Mouse (Mus musculus): ENCODE results near the gene Itprip. TPM values are rescaled to one million over a fixed set of nuclear protein-coding genes. Genes with fewer than 3 reads are reported as not detected.

Itprip gene
- 10 to 100 TPM; 21.6 TPM for total RNA-seq (2021)

DNA sequence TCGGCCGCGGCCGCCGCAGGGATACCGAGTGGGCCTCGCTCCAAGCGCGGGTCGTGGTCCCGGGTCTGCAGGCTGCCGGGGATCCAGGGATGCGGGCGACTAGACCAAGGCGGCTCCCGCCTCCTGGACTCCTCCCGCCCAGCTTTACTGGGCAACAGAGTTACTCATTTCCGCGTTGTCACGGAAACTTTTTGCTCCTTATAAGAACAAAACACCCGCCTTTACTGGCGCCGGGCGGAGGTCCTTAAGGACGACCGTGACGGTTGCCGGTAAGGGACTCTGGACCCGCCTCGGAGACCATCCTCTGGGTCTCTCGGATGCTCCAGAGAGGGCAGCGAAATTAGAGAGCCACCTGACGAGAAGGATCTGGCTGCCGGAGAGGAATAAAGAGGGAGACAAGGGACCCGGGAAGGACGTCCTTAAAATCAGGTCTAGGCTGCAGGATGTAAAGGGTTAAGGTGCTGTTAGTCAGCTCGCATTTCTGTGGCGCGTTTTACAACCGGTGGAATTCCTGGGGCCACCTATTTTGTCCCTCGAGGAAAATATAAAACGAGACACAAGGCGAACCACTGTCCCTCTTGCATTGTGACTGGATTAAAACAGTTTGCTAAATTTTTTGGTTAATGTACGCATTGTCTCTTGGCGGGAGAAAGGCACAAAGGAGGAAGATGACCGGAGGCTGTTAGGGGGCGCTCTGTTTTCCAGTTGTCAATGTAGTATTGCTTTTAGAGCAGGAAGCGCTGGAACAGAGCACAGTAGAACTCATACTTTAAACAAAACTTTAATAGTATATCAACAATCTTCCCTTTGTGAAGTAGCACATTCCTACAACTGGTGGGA lies at the start of gene Itprip, which contains the start of gene Cfap43:
Itprip (minus strand) TSS at position 174 of the 840 bp plus-strand sequence.
Cfap43 (minus strand) TSS at position 162 of the 840 bp plus-strand sequence.
- DNase-seq: peak; percentile 84

GRCm38 (mm10) chr19:47958181-47958580 lies 39.1 kb upstream of the Itprip start:
- no peak for DNase-seq

GRCm38 (mm10) chr19:47953169-47953568 lies 34.1 kb upstream of the Itprip start:
- no peak for DNase-seq

- no peak for DNase-seq
Measured at GRCm38 (mm10) chr19:47950946-47951345, 31.8 kb upstream of the Itprip start.

- DNase-seq: peak; percentile 14
Measured at GRCm38 (mm10) chr19:47946821-47947465, 27.8 kb upstream of the Itprip start.

DNA sequence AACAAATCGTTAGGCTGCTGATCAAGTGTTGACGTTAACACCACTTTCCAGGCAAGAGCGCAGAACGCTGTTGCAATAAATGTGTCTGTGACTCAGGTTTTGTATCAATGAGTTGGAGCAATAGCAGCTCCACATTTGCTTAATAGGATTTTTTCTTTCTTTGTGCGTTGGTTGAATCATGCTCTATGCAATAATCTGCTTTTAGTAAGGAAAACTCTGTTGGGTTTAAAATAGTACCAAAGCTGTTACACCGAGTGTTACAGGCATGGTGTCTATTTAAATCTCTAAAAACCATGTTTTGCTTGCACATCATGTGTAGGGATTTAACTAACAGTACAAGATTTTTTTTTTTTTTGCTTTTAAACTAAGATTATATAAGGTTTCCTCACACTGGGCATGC lies 20.3 kb upstream of the Itprip start:
- no peak for DNase-seq

DNA sequence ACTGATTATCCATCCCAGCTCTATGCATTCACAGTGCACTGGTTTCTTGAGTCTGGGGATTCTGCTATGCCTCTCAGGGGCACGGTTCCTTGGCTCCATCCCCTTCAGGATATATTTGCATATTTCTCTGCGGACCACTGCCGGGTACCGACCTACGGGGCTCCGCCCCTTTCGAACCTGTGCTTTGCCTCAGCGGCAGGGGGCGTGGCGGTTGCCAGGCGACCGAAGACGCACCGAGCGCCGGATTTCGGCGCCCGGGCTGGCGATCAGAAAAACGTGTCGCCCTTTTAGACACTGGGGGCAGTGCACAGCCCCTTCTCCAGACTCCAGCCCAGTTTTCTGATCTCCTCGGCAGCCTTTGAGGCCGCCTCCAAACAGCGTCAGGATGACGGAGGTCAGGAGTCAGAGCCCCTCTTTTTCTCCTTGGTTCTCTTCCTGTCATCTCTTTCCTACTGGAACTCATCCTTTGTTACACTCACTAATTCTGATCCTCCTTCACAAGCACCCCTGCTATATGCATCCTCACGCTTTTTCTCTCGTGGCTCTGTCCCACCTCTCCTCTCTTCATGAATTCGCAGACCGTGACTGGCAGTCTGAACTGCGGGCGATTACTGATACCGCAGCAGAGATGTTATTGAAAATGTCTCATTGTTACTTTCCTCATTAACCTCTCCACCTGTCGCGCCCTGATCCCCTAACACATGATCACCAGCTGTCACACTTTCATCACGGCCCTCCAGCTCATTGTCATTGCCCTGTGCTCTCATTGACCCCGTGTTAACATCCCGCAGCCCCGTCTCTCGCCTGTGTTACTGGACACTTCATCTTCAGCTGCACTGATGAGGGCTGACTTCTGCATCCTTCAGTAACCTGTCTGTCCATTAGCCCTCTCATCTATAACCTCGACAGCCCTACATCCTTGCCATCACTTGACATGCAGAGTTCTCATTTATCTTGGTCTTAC lies 18.6 kb upstream of the Itprip start, which contains the start of gene Cfap58:
Cfap58 (plus strand) TSS at position 233 of the 964 bp plus-strand sequence.
- DNase-seq: peak; percentile 66

GRCm38 (mm10) chr19:47936938-47937337 lies 17.8 kb upstream of the Itprip start:
- no peak for DNase-seq

- DNase-seq: no peak
Measured at GRCm38 (mm10) chr19:47936490-47936889, 17.4 kb upstream of the Itprip start.

- DNase-seq: no peak
Measured at GRCm38 (mm10) chr19:47935530-47935929, 16.4 kb upstream of the Itprip start.

DNA sequence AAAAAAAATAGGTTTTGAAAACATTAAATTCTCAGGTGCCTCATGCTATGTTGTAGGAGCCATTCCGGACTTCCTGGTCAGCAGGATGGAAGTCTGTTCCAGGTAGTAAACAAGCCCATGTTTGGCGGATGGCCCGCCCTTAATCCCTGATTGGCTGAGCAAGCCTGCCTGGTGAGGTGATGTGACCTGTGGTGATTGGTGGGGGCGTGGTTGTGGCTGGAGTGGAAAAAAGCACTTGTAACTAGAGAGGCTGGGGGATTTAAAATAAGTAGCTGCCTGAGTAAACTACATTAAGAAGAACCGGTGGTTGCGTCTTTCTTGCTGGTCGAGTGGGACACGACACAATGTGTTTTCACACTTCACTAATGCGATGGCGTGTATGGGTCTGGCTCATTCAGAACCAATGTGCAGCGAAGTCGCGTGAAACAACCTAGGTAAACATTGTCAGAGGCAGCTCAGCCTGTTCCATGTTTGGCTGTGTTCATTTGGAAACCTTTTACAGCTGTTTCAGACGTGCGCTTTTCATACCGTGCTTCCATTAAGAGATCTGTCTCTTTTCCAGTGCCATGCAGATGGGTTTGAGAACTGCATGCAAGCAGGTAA lies 15.6 kb upstream of the Itprip start:
- DNase-seq: no peak

- DNase-seq: no peak
Measured at GRCm38 (mm10) chr19:47934146-47934545, 15.0 kb upstream of the Itprip start.

GRCm38 (mm10) chr19:47931982-47932638 lies 13.0 kb upstream of the Itprip start:
- DNase-seq: peak; percentile 50

- no peak for DNase-seq
Measured at GRCm38 (mm10) chr19:47929043-47929442, 9.9 kb upstream of the Itprip start.

GRCm38 (mm10) chr19:47927032-47927431 lies 7.9 kb upstream of the Itprip start:
- DNase-seq: no peak

GRCm38 (mm10) chr19:47925819-47926218 lies 6.7 kb upstream of the Itprip start:
- no peak for DNase-seq

DNA sequence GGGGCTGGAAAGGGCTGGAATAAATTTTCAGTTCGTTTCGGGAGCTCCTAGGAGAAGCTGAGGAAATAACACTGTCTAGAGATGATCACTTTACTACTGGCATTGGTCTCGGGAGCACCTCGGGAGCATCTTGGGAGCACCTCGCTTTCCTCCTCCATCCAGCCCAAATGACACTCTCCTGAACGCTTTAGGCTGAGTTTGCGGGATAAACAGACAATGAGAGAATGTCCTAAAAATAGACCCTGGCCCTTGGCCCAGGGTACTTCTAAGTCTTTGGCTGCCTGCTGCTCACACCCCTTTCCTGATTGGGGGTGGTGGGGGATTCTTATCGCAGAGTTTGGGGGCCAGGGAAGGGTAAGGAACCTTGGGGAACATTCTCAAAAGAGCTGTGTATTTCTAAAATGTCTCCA lies 872 bp upstream of the Itprip start:
- DNase-seq: peak; percentile 82

GRCm38 (mm10) chr19:47918455-47919101 lies 521 bp downstream of the Itprip start:
- no peak for DNase-seq

DNA sequence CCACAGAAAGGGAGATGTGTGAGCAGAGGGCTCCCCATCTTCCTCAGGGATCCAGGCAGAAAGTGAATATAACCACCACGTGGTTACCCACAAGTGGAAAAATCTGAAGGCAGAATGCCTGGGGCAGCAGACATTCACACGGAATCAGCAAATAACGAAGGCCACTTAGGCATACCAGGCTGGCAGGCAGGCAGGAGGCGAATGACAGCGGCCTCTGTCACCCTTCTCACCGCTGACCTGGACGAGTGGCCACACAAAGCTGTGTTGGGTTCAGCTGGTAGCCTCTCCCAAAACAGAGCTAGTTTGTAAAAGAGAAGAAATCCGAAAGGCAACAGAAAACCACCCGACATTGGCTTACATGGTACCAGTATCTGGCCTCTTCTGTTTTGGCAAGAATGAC lies 1.1 kb downstream of the Itprip start:
- no peak for DNase-seq

GRCm38 (mm10) chr19:47917396-47917795 lies 1.7 kb downstream of the Itprip start:
- no peak for DNase-seq

DNA sequence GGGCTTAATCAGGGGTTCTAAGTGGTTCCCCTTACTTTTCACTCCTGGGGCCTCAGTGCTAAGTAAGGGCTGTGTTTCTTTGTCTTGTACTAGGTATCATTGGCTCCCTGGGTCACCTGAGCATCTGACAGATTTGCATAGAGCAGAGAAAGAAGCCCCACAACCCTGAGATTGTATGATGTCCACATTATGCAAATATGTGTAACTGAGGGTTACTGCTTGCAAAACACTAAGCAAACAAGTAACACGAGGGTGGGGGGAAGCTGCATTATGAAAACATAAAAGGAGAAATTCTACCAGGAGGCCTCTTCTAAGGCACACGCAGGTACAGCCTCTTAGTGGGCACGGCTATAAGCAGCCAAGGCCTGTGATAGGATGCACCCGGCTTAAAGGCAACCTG lies 3.8 kb downstream of the Itprip start:
- DNase-seq: no peak

Data from heart, postnatal 4 days (tissue).